18 mouse cellular contexts compared by ENCODE assay signal in genomic region chr3:138587137-138587536, GRCm38 (mm10).
"Had no signal": no experiment of that assay in that cellular context is flagged by ENCODE, and none has a peak within 500 bp of the region (broad histone marks: within the 10 kb centered on the region; RNA-seq: fewer than 3 reads in every experiment).

No protein-coding gene starts in this region.

- DNase-seq: lung, adult 18-20 months; lung, embryonic 14.5 days; lung, postnatal 10 days; lung, postnatal 4 days; retina, postnatal 1 day; right cerebral cortex, adult 18-20 months; right cerebral cortex, postnatal 25 days; right cerebral cortex, postnatal 4 days; thymus, postnatal 14 days; thymus, postnatal 36 days had no signal

- H3K27ac ChIP-seq: liver, embryonic 14.5 days; midbrain, embryonic 13.5 days; midbrain, embryonic 15.5 days; neural tube, embryonic 13.5 days; neural tube, embryonic 15.5 days; stomach, embryonic 15.5 days; stomach, postnatal 0 days had no signal

- H3K4me3 ChIP-seq: megakaryocyte, embryonic 14.5 days; midbrain, embryonic 13.5 days; midbrain, embryonic 15.5 days; neural tube, embryonic 13.5 days; neural tube, embryonic 15.5 days; stomach, embryonic 15.5 days had no signal

- H3K36me3 ChIP-seq: midbrain, embryonic 13.5 days; midbrain, embryonic 15.5 days; neural tube, embryonic 13.5 days; neural tube, embryonic 15.5 days; stomach, embryonic 15.5 days had no signal

- H3K27me3 ChIP-seq: midbrain, embryonic 13.5 days; midbrain, embryonic 15.5 days; neural tube, embryonic 13.5 days; neural tube, embryonic 15.5 days; stomach, embryonic 15.5 days had no signal

- H3K4me1 ChIP-seq: megakaryocyte, embryonic 14.5 days; midbrain, embryonic 13.5 days; midbrain, embryonic 15.5 days; neural tube, embryonic 13.5 days; stomach, embryonic 15.5 days had no signal
